Mouse (Mus musculus) testis, adult 2 months (tissue): ENCODE data around the gene Mtf2.

Experiments used
- CTCF ChIP-seq: fragments of 200-500 bp; IDR thresholded peaks from 2 replicates; pipeline ENCODE4 v1.5.1; 2012; ENCODE audit warnings: low read depth, mild to moderate bottlenecking, inconsistent platforms, low read length, moderate library complexity; ENCODE audit not compliant: control insufficient read depth, insufficient read depth, insufficient replicate concordance
- POLR2A ChIP-seq: fragments of 200-500 bp; IDR thresholded peaks from 2 replicates; pipeline ENCODE4 v1.6.1; 2012; ENCODE audit warnings: low read depth, mild to moderate bottlenecking, inconsistent platforms, low read length, moderate library complexity; ENCODE audit not compliant: control insufficient read depth

DNA sequence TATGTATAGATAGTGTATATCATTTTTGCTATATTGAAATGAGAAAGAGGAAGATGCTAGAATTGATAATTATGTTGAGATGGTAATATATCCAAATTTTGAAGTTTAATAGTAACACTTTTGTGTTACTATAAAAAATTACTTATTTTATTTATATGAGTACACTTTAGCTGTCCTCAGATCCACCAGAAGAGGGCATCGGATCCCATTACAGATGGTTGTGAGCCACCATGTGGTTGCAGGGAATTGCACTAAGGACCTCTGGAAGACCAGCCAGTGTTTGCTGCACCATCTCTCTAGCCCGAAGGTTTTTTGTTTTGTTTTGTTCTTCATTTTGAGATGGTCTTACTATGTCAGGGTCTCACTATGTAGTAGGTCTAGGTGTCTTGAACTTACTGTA lies 20.0 kb downstream of the Mtf2 start:
- TF ChIP-seq CTCF (no peak), POLR2A (no peak)
